Mouse (Mus musculus): Measurements from ENCODE around the gene Evc.

Evc gene

DNA sequence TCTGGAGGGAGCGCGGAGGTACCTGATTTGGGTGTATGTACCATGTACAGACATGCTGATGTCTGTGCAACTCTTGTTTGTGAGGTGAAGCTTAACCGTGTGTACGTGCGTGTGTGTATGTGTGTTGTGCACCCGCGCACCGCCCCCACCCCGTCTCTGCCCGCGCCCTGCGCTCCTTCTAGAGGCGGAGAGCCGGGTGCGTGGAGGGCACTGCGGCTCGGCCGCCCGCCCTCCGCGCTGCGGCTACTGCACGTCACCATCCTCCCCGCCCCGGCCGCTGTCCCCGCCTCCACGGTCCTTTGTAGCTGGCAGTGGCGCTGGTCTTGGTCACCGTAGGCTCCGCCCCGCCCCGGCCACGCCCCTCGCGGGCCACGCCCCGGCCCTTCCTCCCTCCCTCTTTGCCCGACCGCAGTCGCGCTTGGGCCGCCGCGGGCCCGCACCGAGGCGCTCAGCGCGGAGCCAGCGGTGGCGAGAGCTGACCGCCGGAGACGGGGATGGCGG is 95.0 kb downstream of the Evc start, which contains the start of gene Crmp1:
Crmp1 (plus strand) TSS at position 290 of the 501 bp plus-strand sequence.
- no peak for DNase-seq (ENCODE audit: low spot score in 2 of 2)

GRCm38 (mm10) chr5:37241224-37241623 is 95.5 kb downstream of the Evc start:
- DNase-seq (ENCODE audit: low spot score in 2 of 2), result no peak

- DNase-seq (ENCODE audit: low spot score in 2 of 2), result no peak
These were observed 96.1 kb downstream of the Evc start for GRCm38 (mm10) chr5:37240550-37240949.
